Mouse (Mus musculus) ES-Bruce4 (cell line): Measurements from ENCODE around the gene Slc17a1. TPM values are rescaled to one million over a fixed set of nuclear protein-coding genes. Genes with fewer than 3 reads are reported as not detected.

Source experiments
- H3K27ac ChIP-seq: 2 replicates; pipeline ENCODE4 v1.5.1; 2012; ENCODE audit warnings: low read length, inconsistent platforms; ENCODE audit not compliant: insufficient read depth
- H3K27me3 ChIP-seq: 2 replicates; pipeline ENCODE4 v1.6.1; 2012; ENCODE audit warnings: mild to moderate bottlenecking, low read length, inconsistent platforms; ENCODE audit not compliant: control insufficient read depth, poor library complexity, insufficient read depth, severe bottlenecking
- H3K36me3 ChIP-seq: 2 replicates; pipeline ENCODE4 v1.6.1; 2012; ENCODE audit warnings: inconsistent platforms, mild to moderate bottlenecking, low read length, moderate library complexity; ENCODE audit not compliant: control insufficient read depth, poor library complexity, insufficient read depth, severe bottlenecking
- H3K4me1 ChIP-seq: one replicate; pipeline ENCODE4 v1.8.1; 2011; ENCODE audit warnings: low read length; ENCODE audit not compliant: control insufficient read depth, insufficient read depth
- H3K4me3 ChIP-seq: 2 replicates; pipeline ENCODE4 v1.5.1; 2011; ENCODE audit warnings: low read depth, mild to moderate bottlenecking, low read length
- H3K9ac ChIP-seq: 2 replicates; pipeline ENCODE4 v1.6.1; 2012; ENCODE audit warnings: low read depth, mild to moderate bottlenecking, inconsistent platforms; ENCODE audit not compliant: poor library complexity, severe bottlenecking
- H3K9me3 ChIP-seq: replicated peaks from 2 replicates; pipeline ENCODE4 v1.6.1; 2012; ENCODE audit warnings: mild to moderate bottlenecking, low read length, inconsistent platforms; ENCODE audit not compliant: control insufficient read depth, poor library complexity, insufficient read depth, severe bottlenecking
- CTCF ChIP-seq: IDR thresholded peaks from one replicate; pipeline ENCODE4 v1.8.1; 2011; ENCODE audit warnings: low read depth, low read length
- EP300 ChIP-seq: IDR thresholded peaks from 2 replicates; pipeline ENCODE4 v1.6.1; 2011; ENCODE audit warnings: low read depth, low read length; ENCODE audit not compliant: insufficient read depth
- POLR2A ChIP-seq: IDR thresholded peaks from one replicate; pipeline ENCODE4 v1.8.1; 2011; ENCODE audit warnings: low read length; ENCODE audit not compliant: insufficient read depth
- polyA plus RNA-seq: library from polyadenylated mRNA; stranded (reverse); fragments of >200 nt; gene quantifications from 2 replicates; pipeline ENCODE4 v1.2.4, GENCODE M21; 2011; ENCODE audit warnings: low read depth; ENCODE audit not compliant: missing spikeins, insufficient read depth, insufficient read length

The Slc17a1 gene
- polyA plus RNA-seq, 1 experiment = not detected

DNA sequence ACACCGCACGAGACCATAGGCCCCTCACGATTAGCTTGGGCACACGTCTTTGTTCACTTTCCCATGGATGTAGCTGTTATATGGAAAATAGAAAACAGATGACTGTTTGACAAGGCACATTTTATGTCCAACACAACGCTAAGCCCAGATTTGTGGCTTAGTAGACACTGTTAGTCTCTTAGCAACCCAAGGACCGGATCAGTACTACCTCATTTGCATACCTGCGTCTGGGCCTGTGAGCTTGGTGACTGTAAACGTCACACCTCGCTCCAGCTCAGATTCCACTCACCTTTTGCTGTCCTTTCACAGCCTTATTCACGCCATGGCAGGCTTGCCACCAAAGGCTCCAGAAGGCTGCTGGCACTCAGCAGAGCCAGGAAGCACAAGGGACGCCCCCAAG lies 63.4 kb downstream of the Slc17a1 start:
- Histone ChIP-seq H3K9me3 (no peaks in the 10 kb centered on the region), H3K9ac (no peak overlapping the region), H3K36me3 (no peaks in the 10 kb centered on the region), H3K27me3 (no peaks in the 10 kb centered on the region), H3K4me3 (no peak overlapping the region), H3K4me1 (no peaks in the 10 kb centered on the region), H3K27ac (no peak overlapping the region)
- TF ChIP-seq POLR2A (no peak), EP300 (no peak), CTCF (no peak)

GRCm38 (mm10) chr13:23933421-23934210 lies 66.1 kb downstream of the Slc17a1 start, which contains the start of gene Hist1h2ba:
Hist1h2ba (minus strand) TSS chr13:23934156.
- Histone ChIP-seq H3K4me1 (no peaks in the 10 kb centered on the region), H3K36me3 (no peaks in the 10 kb centered on the region), H3K27me3 (no peaks in the 10 kb centered on the region), H3K9ac (no peak within 1 kb of the TSS), H3K9me3 (no peaks in the 10 kb centered on the region), H3K27ac (no peak within 1 kb of the TSS), H3K4me3 (0 out of 2 replicates have a peak within 1 kb of the TSS, but pooled peaks have one; percentile 12)
- TF ChIP-seq CTCF (no peak), EP300 (no peak), POLR2A (no peak)

DNA sequence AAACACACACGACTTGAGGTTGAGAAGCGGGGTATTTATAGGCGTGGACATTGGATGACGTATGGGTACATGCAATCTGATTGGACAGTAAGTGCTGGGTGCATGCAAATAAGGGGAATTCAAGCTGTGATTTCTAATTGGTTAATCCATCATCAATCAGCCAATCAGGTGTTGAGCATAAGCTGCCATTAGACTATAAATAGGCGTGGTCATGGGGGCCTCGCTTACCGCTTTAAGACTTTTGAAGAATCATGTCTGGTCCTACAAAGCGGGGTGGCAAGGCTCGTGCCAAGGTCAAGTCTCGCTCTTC lies 66.6 kb downstream of the Slc17a1 start, which contains the start of gene Hist1h2aa:
Gene Hist1h2aa (plus strand): TSS at position 252 of the 310 bp plus-strand sequence.
- no peaks in the 10 kb centered on the region for H3K27me3 ChIP-seq
- H3K36me3 ChIP-seq = no peaks in the 10 kb centered on the region
- no peaks in the 10 kb centered on the region for H3K9me3 ChIP-seq
- no peak within 1 kb of the TSS for H3K9ac ChIP-seq
- no peak for TF ChIP-seq EP300
- no peak for TF ChIP-seq CTCF
- no peak for TF ChIP-seq POLR2A
- H3K4me3 ChIP-seq = 0 out of 2 replicates have a peak within 1 kb of the TSS, but pooled peaks have one; percentile 12
- no peaks in the 10 kb centered on the region for H3K4me1 ChIP-seq
- H3K27ac ChIP-seq = no peak within 1 kb of the TSS

GRCm38 (mm10) chr13:23938699-23939098 lies 71.1 kb downstream of the Slc17a1 start:
- Histone ChIP-seq H3K27ac (no peak overlapping the region), H3K4me1 (no peaks in the 10 kb centered on the region), H3K4me3 (no peak overlapping the region), H3K36me3 (no peaks in the 10 kb centered on the region), H3K9me3 (no peaks in the 10 kb centered on the region), H3K27me3 (no peaks in the 10 kb centered on the region), H3K9ac (no peak overlapping the region)
- TF ChIP-seq POLR2A (no peak), EP300 (no peak), CTCF (no peak)

DNA sequence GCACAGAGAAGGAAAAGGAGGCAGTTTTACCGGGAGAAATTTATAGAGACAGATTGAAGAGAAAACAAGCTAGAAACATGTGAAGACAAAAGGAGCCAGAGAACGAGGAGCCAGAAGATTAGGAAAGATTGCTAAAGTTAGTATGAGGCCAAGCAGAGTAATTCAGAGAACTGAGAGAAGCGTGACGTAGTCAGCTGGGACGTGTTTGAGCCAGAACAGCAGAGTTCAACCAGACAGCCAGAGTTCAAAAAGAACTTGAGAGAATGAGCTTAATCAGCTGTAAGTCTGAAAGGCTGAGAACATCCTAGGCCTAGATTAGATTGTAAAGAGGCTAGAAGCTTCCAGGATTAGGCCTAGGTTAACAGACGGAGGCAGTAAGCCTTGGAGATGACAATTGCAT lies 72.7 kb downstream of the Slc17a1 start:
- Histone ChIP-seq H3K4me3 (no peak overlapping the region), H3K9me3 (no peaks in the 10 kb centered on the region), H3K9ac (no peak overlapping the region), H3K36me3 (no peaks in the 10 kb centered on the region), H3K4me1 (no peaks in the 10 kb centered on the region), H3K27me3 (no peaks in the 10 kb centered on the region; the same call in 1 of the 2 replicates), H3K27ac (no peak overlapping the region)
- no peak for TF ChIP-seq EP300
- TF ChIP-seq POLR2A = no peak
- TF ChIP-seq CTCF = no peak

GRCm38 (mm10) chr13:23942861-23943260 lies 75.3 kb downstream of the Slc17a1 start:
- no peak for TF ChIP-seq POLR2A
- TF ChIP-seq CTCF = peak; percentile 62
- TF ChIP-seq EP300 = no peak
- no peaks in the 10 kb centered on the region for H3K9me3 ChIP-seq

More at GRCm38 (mm10) chr13:23942861-23943260, 75.3 kb downstream of the Slc17a1 start:
- Histone ChIP-seq H3K36me3 (no peaks in the 10 kb centered on the region), H3K4me1 (no peaks in the 10 kb centered on the region), H3K27ac (no peak overlapping the region), H3K9ac (no peak overlapping the region), H3K27me3 (no peaks in the 10 kb centered on the region; the same call in 1 of the 2 replicates), H3K4me3 (no peak overlapping the region)

Other genes starting within 250 kb of the Slc17a1 start
- gene Hist1h2be, start 246.6 kb upstream of the Slc17a1 start, polyA plus RNA-seq = 1.8 TPM in 2 replicates
- 6.9 and 8.4 TPM in 2 replicates for gene Hist1h1e, start 245.2 kb upstream of the Slc17a1 start, polyA plus RNA-seq
- 0.37 and 0.91 TPM in 2 replicates for gene Hist1h2ac, start 183.8 kb upstream of the Slc17a1 start, polyA plus RNA-seq
- 9.1 and 10.6 TPM in 2 replicates for gene Hist1h2bc, start 183.6 kb upstream of the Slc17a1 start, polyA plus RNA-seq
- gene Hist1h1t, start 171.9 kb upstream of the Slc17a1 start, polyA plus RNA-seq = not detected in 2 replicates
- gene Hist1h4c, start 169.3 kb upstream of the Slc17a1 start, polyA plus RNA-seq = 1.3 and 2.5 TPM in 2 replicates
- not detected in 2 replicates for gene Hfe, start 156.9 kb upstream of the Slc17a1 start, polyA plus RNA-seq
- gene Hist1h1c, start 128.9 kb upstream of the Slc17a1 start, polyA plus RNA-seq = 10.8 and 13.3 TPM in 2 replicates
- gene Hist1h3c, start 122.1 kb upstream of the Slc17a1 start, polyA plus RNA-seq = 3.6 and 8.6 TPM in 2 replicates
- 9.8 and 11.5 TPM in 2 replicates for gene Hist1h2bb, start 121.0 kb upstream of the Slc17a1 start, polyA plus RNA-seq
- gene Hist1h2ab, start 116.6 kb upstream of the Slc17a1 start, polyA plus RNA-seq = 11.9 and 17.9 TPM in 2 replicates
- gene Hist1h3b, start 115.5 kb upstream of the Slc17a1 start, polyA plus RNA-seq = 5.0 and 9.4 TPM in 2 replicates
- 28.2 and 29.2 TPM in 2 replicates for gene Hist1h4b, start 110.7 kb upstream of the Slc17a1 start, polyA plus RNA-seq
- 3.1 and 4.5 TPM in 2 replicates for gene Hist1h4a, start 106.5 kb upstream of the Slc17a1 start, polyA plus RNA-seq
- 5.4 TPM in 1 of 2 replicates, not detected in the other for gene Hist1h3a, start 105.4 kb upstream of the Slc17a1 start, polyA plus RNA-seq
- 7.8 and 8.6 TPM in 2 replicates for gene Hist1h1a, start 104.1 kb upstream of the Slc17a1 start, polyA plus RNA-seq
- gene Trim38, start 97.8 kb upstream of the Slc17a1 start, polyA plus RNA-seq = not detected in 2 replicates
- gene Slc17a2, start 60.8 kb upstream of the Slc17a1 start, polyA plus RNA-seq = not detected in 2 replicates
- not detected in 2 replicates for gene Slc17a3, start 28.3 kb upstream of the Slc17a1 start, polyA plus RNA-seq
- not detected in 2 replicates for gene Slc17a4, start 47.3 kb downstream of the Slc17a1 start, polyA plus RNA-seq
- gene Hist1h2ba, start 66.4 kb downstream of the Slc17a1 start, polyA plus RNA-seq = not detected in 2 replicates
- gene Hist1h2aa, start 66.7 kb downstream of the Slc17a1 start, polyA plus RNA-seq = not detected in 2 replicates
- gene Scgn, start 123.5 kb downstream of the Slc17a1 start, polyA plus RNA-seq = not detected in 2 replicates